Mouse (Mus musculus) small intestine, adult 2 months (tissue): ENCODE data around the gene Olfr1084. TPM values are rescaled to one million over a fixed set of nuclear protein-coding genes. Genes with fewer than 3 reads are reported as not detected.
"Not testable (repeated sequence)": the region's sequence is repeated elsewhere in the genome, so short reads cannot be mapped to it uniquely, and the experiment has no call there.

ENCODE experiments used
- H3K27ac ChIP-seq: fragments of 200-500 bp; 2 replicates; pipeline ENCODE4 v1.5.1; 2012; ENCODE audit warnings: low read depth, low read length, control low read depth, inconsistent platforms; ENCODE audit not compliant: insufficient read depth
- H3K27me3 ChIP-seq: fragments of 200-500 bp; 2 replicates; pipeline ENCODE4 v1.6.1; 2012; ENCODE audit warnings: mild to moderate bottlenecking, moderate library complexity, low read length, inconsistent platforms; ENCODE audit not compliant: control insufficient read depth, insufficient read depth
- H3K36me3 ChIP-seq: fragments of 200-500 bp; 2 replicates; pipeline ENCODE4 v1.6.1; 2012; ENCODE audit warnings: mild to moderate bottlenecking, low read length, control low read depth, inconsistent platforms; ENCODE audit not compliant: control insufficient read depth, insufficient read depth
- H3K4me1 ChIP-seq: fragments of 200-500 bp; 2 replicates; pipeline ENCODE4 v1.6.1; 2012; ENCODE audit warnings: low read length, inconsistent platforms, mixed read lengths; ENCODE audit not compliant: control insufficient read depth, insufficient read depth, insufficient read length
- H3K4me3 ChIP-seq: fragments of 200-500 bp; 2 replicates; pipeline ENCODE4 v1.5.1; 2012; ENCODE audit warnings: low read depth, mild to moderate bottlenecking, control low read depth, inconsistent platforms, low read length, moderate library complexity
- CTCF ChIP-seq: fragments of 200-500 bp; IDR thresholded peaks from 2 replicates; pipeline ENCODE4 v1.5.1; 2012; ENCODE audit warnings: low read depth, mild to moderate bottlenecking, control low read depth, inconsistent platforms, low read length, moderate library complexity, mixed read lengths; ENCODE audit not compliant: insufficient replicate concordance, insufficient read length; ENCODE audit errors: extremely low read depth
- POLR2A ChIP-seq: fragments of 200-500 bp; IDR thresholded peaks from 2 replicates; pipeline ENCODE4 v1.6.1; 2012; ENCODE audit warnings: low read depth, mild to moderate bottlenecking, control low read depth, inconsistent platforms, low read length, moderate library complexity
- WGBS: fragments of 180-500 bp; shearing (Covaris S2); methylation state at CpG from one replicate; pipeline ENCODE4 v1.1.7; 2018; 5-methylcytosine and 5-hydroxymethylcytosine counted together
- polyA plus RNA-seq: library from polyadenylated mRNA; depleted of rRNA; stranded (reverse); fragments of >200 nt; gene quantifications from 2 replicates; pipeline ENCODE4 v1.2.3, GENCODE M21; 2012; rRNA removed

Olfr1084 gene
- not detected in 2 replicates for polyA plus RNA-seq

- not testable (repeated sequence) for H3K4me3 ChIP-seq, H3K27me3 ChIP-seq, H3K36me3 ChIP-seq, H3K27ac ChIP-seq, H3K4me1 ChIP-seq
- WGBS = 79% methylated on average over 1 of the region's 1 CpGs
These were observed at the start of gene Olfr1084 for GRCm38 (mm10) chr2:86639625-86640024. TSS of gene Olfr1084 (minus strand) at chr2:86639725.

- WGBS = 63% methylated on average over 2 of the region's 2 CpGs
- no peaks in the 10 kb centered on the region for H3K27me3 ChIP-seq
- no peaks in the 10 kb centered on the region for H3K4me1 ChIP-seq
- H3K27ac ChIP-seq = no peak within 1 kb of the TSS
- H3K4me3 ChIP-seq = no peak within 1 kb of the TSS
- H3K36me3 ChIP-seq = no peaks in the 10 kb centered on the region
- no peak for TF ChIP-seq POLR2A
- no peak for TF ChIP-seq CTCF
These were observed 40.5 kb upstream of the Olfr1084 start, which contains the start of gene Olfr1086 for GRCm38 (mm10) chr2:86679992-86680391. TSS of gene Olfr1086 (minus strand) at chr2:86680092.

- H3K4me3 ChIP-seq = no peak within 1 kb of the TSS
- no peaks in the 10 kb centered on the region for H3K36me3 ChIP-seq
- no peaks in the 10 kb centered on the region for H3K27me3 ChIP-seq
- H3K27ac ChIP-seq = no peak within 1 kb of the TSS
- TF ChIP-seq CTCF (no peak), POLR2A (no peak)
- H3K4me1 ChIP-seq = no peaks in the 10 kb centered on the region
- 9% methylated on average over 1 of the region's 1 CpGs for WGBS
These were observed 22.4 kb upstream of the Olfr1084 start, which contains the start of gene Olfr1085 for GRCm38 (mm10) chr2:86661919-86662318. TSS of gene Olfr1085 (minus strand) at chr2:86662019.

- H3K27me3 ChIP-seq, H3K27ac ChIP-seq, H3K4me3 ChIP-seq, H3K36me3 ChIP-seq, H3K4me1 ChIP-seq: not testable (repeated sequence)
- WGBS = 22% methylated on average over 1 of the region's 1 CpGs
These were observed 40.7 kb downstream of the Olfr1084 start, which contains the start of gene Olfr1082 for GRCm38 (mm10) chr2:86598866-86599265. TSS of gene Olfr1082 (minus strand) at chr2:86598966.

Other genes starting within 250 kb of the Olfr1084 start
- not detected in 2 replicates for gene Olfr1061, start 225.7 kb downstream of the Olfr1084 start, polyA plus RNA-seq
- gene Olfr1062, start 213.0 kb downstream of the Olfr1084 start, polyA plus RNA-seq = not detected in 2 replicates
- gene Olfr1065, start 189.1 kb downstream of the Olfr1084 start, polyA plus RNA-seq = not detected in 2 replicates
- not detected in 2 replicates for gene Olfr1066, start 183.5 kb downstream of the Olfr1084 start, polyA plus RNA-seq
- not detected in 2 replicates for gene Olfr228, start 152.3 kb downstream of the Olfr1084 start, polyA plus RNA-seq
- not detected in 2 replicates for gene Olfr1076, start 131.3 kb downstream of the Olfr1084 start, polyA plus RNA-seq
- not detected in 2 replicates for gene Olfr1079, start 97.2 kb downstream of the Olfr1084 start, polyA plus RNA-seq
- not detected in 2 replicates for gene Olfr1080, start 81.5 kb downstream of the Olfr1084 start, polyA plus RNA-seq
- not detected in 2 replicates for gene Olfr1082, start 40.8 kb downstream of the Olfr1084 start, polyA plus RNA-seq
- not detected in 2 replicates for gene Olfr1085, start 22.3 kb upstream of the Olfr1084 start, polyA plus RNA-seq
- gene Olfr1086, start 40.4 kb upstream of the Olfr1084 start, polyA plus RNA-seq = not detected in 2 replicates
- not detected in 2 replicates for gene Olfr1087, start 58.7 kb upstream of the Olfr1084 start, polyA plus RNA-seq
- gene Olfr1089, start 94.0 kb upstream of the Olfr1084 start, polyA plus RNA-seq = not detected in 2 replicates
- gene Olfr1090, start 119.3 kb upstream of the Olfr1084 start, polyA plus RNA-seq = not detected in 2 replicates
- not detected in 2 replicates for gene Olfr1093, start 142.8 kb upstream of the Olfr1084 start, polyA plus RNA-seq
- not detected in 2 replicates for gene Olfr141, start 170.3 kb upstream of the Olfr1084 start, polyA plus RNA-seq
- gene Olfr1094, start 184.9 kb upstream of the Olfr1084 start, polyA plus RNA-seq = not detected in 2 replicates
- not detected in 2 replicates for gene Olfr1095, start 212.0 kb upstream of the Olfr1084 start, polyA plus RNA-seq
- not detected in 2 replicates for gene Gm13723, start 235.1 kb upstream of the Olfr1084 start, polyA plus RNA-seq